Mouse (Mus musculus) right cerebral cortex, postnatal 4 days (tissue): ENCODE measurements around the gene Srek1ip1.

ENCODE experiments used
- DNase-seq: peaks from one replicate; pipeline ENCODE4 v3.0.0-alpha.2; 2022

The Srek1ip1 gene

DNA sequence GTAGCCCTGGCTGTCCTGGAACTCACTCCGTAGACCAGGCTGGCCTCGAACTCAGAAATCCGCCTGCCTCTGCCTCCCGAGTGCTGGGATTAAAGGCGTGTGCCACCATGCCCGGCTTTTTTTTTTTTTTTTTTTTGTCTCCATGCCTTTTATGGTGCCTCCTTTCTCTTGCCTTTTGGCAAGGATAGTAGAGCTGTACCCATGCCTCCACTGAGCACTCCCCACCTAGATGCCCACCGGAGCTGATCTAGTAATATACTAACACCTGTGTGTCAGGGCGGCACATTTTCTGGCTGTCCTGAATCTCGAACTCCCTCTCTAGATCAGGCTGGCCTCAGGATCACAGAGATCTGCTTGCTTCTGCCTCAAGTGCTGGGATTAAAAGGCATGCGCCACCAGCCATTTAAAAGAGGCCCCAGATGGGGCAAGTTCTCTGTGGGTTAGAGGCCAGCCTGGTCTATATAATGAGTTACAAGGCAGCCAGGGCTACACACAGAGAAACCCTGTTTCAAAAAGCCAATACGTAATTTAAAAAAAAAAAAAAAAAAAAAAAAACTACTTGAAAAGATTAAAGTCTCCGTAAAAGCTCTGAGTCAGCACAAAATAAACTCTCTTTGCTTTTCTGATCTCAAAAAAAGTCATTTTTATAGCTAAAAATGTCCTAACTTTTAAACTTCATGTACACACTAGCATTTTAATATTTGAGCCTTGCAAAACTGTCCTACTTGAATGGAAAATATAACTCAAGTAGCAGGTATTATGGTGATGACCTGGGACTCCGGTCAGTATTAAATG is 51.2 kb downstream of the Srek1ip1 start:
- no peak for DNase-seq

DNA sequence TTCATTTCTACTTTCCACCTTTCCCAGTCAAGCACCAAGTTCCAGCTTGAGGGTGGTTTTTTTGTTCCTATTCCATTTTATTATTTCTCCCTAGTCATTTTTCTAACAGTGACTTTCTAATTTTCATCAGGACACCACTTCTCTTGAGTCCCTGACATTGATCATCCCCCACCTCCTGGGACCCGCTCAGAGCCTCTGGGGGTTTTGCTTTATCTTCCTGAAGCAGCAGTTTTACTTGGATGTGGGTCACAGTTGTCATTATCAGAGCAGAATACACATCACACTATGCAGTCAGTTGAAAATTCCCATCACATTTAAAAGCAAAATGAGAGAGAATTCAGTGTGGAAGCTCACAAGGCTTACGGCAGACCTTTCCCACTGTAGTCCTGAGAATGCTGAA is 61.4 kb downstream of the Srek1ip1 start:
- no peak for DNase-seq

GRCm38 (mm10) chr13:104863127-104863979 is 71.1 kb downstream of the Srek1ip1 start, which contains the start of gene Shisal2b:
Gene Shisal2b (minus strand): TSS chr13:104863893.
- DNase-seq, result peak; percentile 42

- no peak for DNase-seq
These were observed 74.4 kb downstream of the Srek1ip1 start for GRCm38 (mm10) chr13:104866726-104867125.

DNA sequence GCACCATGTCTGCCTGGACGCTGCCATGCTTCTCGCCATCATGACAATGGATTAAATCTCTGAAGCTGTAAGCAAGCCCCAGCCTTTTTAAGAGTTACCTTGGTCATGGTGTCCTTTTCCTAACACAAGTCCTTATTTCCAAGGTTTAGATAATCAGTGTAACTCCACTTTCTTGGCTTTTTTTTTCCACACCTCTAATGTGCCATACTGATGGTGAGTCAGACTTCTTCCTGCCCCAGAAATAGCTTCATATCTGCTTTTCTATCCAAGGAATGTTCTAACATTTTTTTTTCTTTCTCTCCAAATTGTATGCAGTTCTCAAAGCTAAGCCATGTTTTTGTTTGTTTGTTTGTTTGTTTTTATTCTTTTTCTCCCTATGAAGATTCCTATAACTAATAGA is 77.6 kb downstream of the Srek1ip1 start:
- no peak for DNase-seq

DNA sequence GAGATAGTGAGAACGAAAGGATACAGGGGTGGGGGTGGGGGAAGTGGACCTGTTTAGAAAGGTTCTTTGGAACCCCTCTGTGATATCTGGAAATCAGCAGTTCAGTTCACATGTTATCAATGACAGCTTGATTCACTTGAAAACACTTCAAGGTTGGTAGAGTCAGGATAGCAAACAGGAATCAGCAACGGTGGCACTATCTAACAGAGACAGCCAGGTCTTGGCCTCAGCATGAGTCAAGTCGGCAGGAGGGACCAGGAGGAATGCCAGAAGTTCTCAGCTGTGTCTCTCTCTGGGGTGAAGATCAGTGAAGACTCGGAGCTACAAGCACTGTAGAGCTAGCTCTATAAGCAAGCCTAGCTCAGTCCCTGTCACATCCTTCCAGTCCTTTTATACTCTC is 86.2 kb downstream of the Srek1ip1 start:
- DNase-seq, result no peak

- no peak for DNase-seq
These were observed 91.4 kb downstream of the Srek1ip1 start for GRCm38 (mm10) chr13:104883566-104884249.

DNA sequence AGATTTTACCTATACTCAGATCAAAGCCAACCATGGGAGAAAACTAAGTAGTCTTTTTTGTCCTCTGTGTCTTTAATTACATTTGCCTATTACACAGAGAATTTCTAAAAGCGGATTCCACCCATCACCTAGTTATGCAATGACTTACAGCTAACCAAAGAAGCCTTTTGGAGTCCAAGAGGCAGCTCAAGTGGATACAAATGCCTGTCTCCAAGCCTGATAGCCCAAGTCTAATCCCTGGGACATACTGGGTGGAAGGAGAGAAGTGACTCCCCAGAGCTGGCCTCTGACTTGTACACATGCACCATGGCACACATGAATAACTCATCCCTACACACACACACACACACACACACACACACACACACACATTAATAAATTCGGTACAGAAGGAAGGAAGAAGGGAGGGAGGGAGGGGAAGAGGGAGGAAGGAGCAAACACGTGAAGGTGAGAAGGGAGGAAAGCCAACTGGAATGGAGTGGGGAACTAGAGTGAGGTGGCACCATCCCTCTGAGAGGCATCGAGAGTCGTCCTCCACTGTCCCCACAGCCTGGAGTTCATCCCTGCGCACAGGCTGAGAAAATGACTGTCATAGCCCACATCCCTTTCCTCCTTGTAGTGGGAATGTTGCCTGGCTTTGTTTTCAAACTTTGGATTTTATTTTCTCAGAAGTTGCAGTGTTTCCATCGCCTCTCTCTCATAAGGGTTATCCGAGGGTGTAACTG is 94.2 kb downstream of the Srek1ip1 start:
- no peak for DNase-seq
